Mouse (Mus musculus) heart, adult 8-10 months (tissue): ENCODE data around the gene Dnpep. TPM values are rescaled to one million over a fixed set of nuclear protein-coding genes. Genes with fewer than 3 reads are reported as not detected.

Source experiments
- DNase-seq: peaks from one replicate; pipeline ENCODE4 v3.0.0; 2022; ENCODE audit warnings: low spot score
- total RNA-seq, 4 experiments: library from RNA; stranded (reverse); gene quantifications; 2 replicates each; pipeline ENCODE4 v1.2.4; 2022

The Dnpep gene
- total RNA-seq, 4 experiments from 2014 or later, result 85.4 to 89.1 (median 86.9) TPM

- no peak for DNase-seq
These were observed 13.5 kb upstream of the Dnpep start for GRCm38 (mm10) chr1:75331271-75331670.

GRCm38 (mm10) chr1:75327461-75327860 lies 9.7 kb upstream of the Dnpep start:
- no peak for DNase-seq

DNA sequence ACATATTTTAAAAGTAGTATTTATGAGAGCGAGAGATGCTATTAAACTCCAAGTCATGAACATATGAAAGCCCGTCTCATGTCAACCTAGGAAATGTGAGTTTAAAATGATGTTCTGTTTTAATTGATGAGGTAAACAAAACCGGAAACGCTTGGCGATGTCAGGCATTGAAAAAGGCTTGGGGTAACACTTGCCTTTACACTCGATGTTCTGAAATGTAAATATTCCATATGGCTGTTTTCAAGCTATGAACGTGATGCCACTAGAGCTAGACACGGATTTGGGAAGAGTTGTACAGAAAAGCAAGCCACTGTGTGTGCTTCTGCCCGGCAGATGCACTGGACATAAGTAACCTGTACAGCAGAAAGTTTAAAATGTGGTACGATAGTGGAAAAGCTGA lies 1.4 kb upstream of the Dnpep start:
- no peak for DNase-seq

DNA sequence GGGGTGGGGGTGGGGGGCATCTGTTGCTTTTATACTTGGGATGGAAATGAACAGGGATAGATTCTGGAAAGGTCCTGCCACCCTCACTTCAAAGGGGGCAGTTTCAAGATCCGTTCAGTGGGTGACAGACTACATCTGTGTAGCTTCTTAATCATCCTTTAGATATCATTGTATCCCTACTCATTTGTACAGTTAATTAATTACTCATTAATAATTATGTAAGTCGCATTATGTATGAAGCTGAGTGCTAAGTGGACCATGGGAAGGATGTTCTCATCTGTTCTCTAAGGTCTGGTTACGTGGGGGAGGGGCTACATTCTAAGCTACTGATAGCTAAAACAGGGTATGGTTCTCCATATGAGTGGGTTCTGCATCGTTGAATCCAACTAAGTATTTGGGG lies 946 bp upstream of the Dnpep start:
- no peak for DNase-seq

- no peak for DNase-seq
These were observed 511 bp upstream of the Dnpep start for GRCm38 (mm10) chr1:75318301-75318700.

DNA sequence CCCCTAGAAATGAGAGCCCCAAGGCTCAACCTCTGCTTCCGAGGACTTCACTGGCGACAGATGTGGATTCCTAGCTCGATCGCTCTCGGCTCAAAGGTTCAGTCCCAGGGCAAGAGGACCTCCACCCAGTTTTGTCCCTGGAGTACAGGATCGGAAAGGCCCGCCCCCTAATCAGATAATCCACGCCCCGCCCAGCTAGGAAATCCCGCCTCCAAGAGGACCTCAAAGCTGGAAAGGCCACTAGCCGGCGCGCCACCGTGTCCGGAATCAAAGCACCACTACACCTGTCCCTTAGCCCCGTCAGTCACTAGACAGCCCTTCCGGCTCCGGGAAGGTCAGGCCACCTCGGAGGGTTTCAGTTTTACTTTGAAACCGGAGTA lies 939 bp downstream of the Dnpep start:
- DNase-seq, result peak; percentile 92

DNA sequence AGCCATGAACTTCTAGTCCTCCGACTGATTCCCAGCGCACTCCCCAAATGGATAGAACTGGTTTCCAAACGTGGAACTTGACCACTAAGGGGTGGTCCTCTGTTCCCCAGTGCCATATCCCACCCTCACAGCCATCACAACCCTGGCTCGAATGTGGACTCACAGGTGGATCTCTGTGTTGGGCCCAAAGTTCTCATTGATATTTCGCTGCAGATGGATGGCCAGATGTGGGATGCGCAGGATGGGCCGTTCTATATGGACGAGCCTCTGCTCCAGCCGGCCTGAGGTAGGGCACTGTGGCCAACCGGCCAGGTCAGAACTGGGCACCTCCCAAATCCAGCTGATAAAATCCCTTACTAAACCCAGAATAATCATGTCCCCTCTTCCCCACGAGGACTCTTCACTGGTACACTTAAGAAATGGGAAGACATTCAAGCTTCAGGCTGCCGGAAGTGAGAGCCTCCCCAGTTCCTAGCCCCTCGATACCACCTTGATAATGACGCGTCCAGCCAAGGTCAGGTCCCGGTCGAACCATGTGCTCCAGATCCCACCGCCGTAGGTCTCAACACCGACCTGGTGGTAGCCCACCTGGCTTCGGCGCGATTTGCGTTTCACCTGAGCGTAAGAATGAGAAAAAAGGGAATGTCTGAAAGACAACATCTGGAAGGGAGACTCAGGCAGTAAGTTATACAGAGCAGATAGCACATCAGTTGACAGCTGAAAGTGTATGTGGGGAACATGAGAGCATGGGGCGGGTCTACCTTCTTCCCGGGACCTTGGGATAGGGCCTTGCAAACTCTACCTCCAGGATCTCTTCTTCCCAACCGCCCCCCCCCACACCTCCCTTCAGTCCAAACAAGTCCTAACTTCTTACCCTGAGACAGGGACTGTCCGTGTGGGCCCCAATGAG lies 2.1 kb downstream of the Dnpep start:
- no peak for DNase-seq

DNA sequence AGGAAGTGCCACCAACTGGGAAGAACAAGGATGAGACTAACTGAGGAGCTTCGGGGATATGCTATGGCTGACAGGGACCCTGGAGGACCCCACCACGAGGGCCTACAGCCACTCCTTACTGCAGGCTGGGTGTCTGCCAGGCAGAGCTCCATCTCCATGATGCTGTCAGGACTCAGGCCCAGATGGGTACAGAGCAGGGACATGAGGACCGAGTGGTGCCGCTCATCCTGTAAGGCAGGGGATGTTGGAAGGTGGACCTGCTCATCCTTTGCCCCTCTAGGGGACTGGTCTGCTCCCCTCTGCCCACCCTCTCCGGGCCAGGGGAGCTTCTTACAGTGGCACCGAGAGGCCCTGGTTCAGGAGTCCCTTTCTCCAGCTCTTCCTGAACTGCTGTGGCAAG lies 2.8 kb downstream of the Dnpep start:
- DNase-seq, result no peak

- no peak for DNase-seq
These were observed 6.1 kb downstream of the Dnpep start for GRCm38 (mm10) chr1:75311694-75312093.

GRCm38 (mm10) chr1:75304662-75305061 lies 13.1 kb downstream of the Dnpep start:
- DNase-seq, result no peak

DNA sequence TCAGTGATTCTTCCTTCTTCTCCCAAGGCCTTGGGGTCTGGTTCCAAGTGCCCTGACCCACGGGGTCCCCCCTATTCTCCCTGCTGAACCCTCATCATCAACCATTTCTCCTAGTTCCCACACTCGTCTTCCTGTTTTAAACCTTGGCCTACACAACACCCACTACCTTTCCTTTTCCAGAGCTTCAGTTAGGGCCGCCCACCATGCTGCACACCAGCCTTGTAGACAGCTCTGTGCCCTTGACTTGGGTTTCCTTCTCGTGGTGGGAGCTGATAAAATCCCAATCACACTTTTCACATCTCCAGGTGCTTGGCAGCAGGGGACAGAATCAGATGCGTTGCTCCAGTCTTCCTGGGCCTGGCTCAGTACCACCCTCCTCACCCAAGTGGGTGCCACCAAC lies 23.5 kb downstream of the Dnpep start:
- DNase-seq, result no peak

GRCm38 (mm10) chr1:75293331-75293701 lies 24.5 kb downstream of the Dnpep start:
- no peak for DNase-seq

GRCm38 (mm10) chr1:75292476-75293330 lies 25.1 kb downstream of the Dnpep start:
- DNase-seq, result peak; percentile 27

DNA sequence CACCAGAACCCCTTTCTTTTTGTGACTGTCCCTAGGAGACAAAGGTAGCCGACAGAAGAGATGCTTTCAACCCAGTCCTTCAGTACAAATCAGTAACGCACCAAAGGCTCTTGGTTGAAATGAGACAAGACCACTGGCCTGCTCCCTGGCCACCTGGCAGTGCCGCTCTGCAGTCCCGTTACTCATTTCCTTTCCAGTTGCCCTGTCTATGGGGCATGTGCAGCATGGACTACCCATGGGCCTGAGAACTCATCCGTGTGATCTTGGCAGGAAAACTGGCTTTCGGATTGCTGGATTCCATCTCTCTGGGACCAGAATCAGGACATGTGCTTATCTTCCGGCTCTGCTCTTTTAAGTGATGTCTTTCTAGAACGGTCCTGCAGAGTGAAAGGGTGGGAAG lies 26.5 kb downstream of the Dnpep start:
- no peak for DNase-seq

DNA sequence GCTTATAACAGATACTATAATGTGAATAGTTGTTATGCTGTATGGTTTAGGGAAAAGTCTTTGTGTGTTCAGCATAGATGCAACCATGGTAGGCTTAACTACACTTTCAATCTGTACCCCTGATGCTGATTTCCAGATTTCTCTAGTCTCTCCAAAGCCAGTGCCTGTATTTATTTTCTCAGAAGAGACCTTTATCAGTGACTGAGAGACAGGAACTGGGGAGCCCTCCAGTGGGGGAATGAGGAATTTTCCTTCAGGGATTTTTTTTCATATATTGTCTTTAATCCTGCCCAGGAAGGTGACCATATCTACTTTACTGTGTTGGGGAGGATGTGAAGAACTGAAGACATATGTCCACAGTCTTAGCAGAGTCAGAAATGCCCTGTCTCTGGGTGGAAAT lies 27.2 kb downstream of the Dnpep start:
- peak; percentile 21 for DNase-seq

GRCm38 (mm10) chr1:75289888-75290431 lies 27.8 kb downstream of the Dnpep start:
- no peak for DNase-seq

DNA sequence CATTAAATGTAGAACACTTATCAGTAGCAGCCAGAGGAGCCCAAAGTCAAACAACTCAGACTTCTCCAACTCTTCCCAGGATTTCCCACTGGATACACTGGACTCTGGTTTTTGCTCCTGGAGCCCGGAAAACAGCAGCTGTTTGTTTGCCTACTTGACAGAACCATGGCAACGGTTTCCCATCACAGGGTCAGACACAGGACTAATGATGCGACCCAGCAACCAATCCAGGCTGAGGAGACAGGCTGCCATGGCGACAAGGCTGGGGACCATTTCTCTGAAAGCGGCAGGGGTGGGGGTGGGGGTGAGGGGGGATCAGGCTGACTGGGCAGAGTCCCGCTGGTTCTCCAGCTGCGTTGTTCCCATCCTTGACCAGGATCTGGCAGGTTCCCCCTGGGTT lies 28.4 kb downstream of the Dnpep start:
- peak; percentile 38 for DNase-seq

GRCm38 (mm10) chr1:75284911-75285310 lies 32.9 kb downstream of the Dnpep start:
- DNase-seq, result no peak

GRCm38 (mm10) chr1:75283017-75283416 lies 34.8 kb downstream of the Dnpep start:
- no peak for DNase-seq

GRCm38 (mm10) chr1:75278228-75278627 lies 39.6 kb downstream of the Dnpep start, which contains the start of gene Resp18:
TSS of gene Resp18 (minus strand) at chr1:75278415.
- DNase-seq, result no peak

- DNase-seq, result no peak
These were observed 40.3 kb downstream of the Dnpep start for GRCm38 (mm10) chr1:75277195-75278188.
